Mouse (Mus musculus) spleen, adult 2 months (tissue): ENCODE results near the gene Dgkz.

Source experiments
- CTCF ChIP-seq: fragments of 200-500 bp; IDR thresholded peaks from 2 replicates; pipeline ENCODE4 v1.5.1; 2011; ENCODE audit warnings: mild to moderate bottlenecking, inconsistent platforms; ENCODE audit not compliant: insufficient read depth, insufficient read length, insufficient replicate concordance; ENCODE audit errors: extremely low read depth
- POLR2A ChIP-seq: fragments of 200-500 bp; IDR thresholded peaks from 2 replicates; pipeline ENCODE4 v1.6.1; 2011; ENCODE audit warnings: low read depth, low read length, inconsistent platforms

DNA sequence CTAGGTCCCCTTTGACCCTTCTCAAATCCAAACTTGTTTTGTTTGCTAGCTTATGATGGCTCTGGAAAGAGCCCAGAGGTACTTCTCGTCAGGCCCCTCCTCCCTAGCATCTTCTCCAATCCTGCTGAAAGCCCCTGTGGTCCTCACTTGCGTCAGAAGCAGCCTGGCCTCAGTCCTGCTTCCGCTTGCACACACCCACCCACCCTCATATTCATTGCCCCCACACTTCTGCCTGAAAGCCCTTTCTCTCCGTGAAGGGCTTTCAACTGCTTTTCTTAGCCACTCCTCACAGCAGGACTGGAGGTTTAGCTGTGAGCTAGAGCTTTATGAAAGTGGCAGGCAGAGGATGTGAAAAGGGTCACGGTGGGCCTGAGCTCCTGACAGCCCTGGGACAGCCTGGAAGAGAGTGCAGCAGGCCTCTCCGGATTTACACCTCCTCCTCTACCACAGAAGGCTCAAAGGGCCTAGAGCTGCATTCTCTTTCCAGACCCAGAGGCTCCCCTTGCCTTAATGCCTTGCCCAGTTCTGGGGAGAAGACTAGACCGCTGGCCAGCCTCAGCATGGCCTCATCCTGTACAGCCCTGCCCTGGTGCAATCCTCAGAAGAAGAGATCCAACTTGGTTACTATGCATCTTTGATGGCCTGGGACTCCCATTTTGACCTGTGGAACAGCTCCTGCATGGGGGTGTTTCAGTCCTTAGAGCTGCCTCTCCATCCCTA is 2.1 kb downstream of the Dgkz start:
- TF ChIP-seq CTCF (no peak), POLR2A (no peak)
